Mouse (Mus musculus) intestine, embryonic 16.5 days (tissue): ENCODE results near the gene Chd1l. TPM values are rescaled to one million over a fixed set of nuclear protein-coding genes. Genes with fewer than 3 reads are reported as not detected.

ENCODE experiments used
- ATAC-seq: fragments of 200-750 bp; cut with Nextera tagmentation; 2 replicates; pipeline ENCODE4 v1.8.0; 2017; ENCODE audit warnings: moderate TSS enrichment, moderate library complexity
- H3K27ac ChIP-seq: fragments of 300-500 bp; sonication (generic); 2 replicates; pipeline ENCODE4 v1.5.1; 2014; ENCODE audit warnings: mild to moderate bottlenecking, low read length
- H3K27me3 ChIP-seq: fragments of 300-500 bp; sonication (generic); replicated peaks from 2 replicates; pipeline ENCODE4 v1.6.1; 2014; ENCODE audit warnings: low read length, control low read depth, mixed read lengths; ENCODE audit not compliant: control insufficient read depth, insufficient read depth
- H3K36me3 ChIP-seq: fragments of 300-500 bp; sonication (generic); 2 replicates; pipeline ENCODE4 v1.6.1; 2014; ENCODE audit warnings: low read length, control low read depth; ENCODE audit not compliant: control insufficient read depth, insufficient read depth
- H3K4me1 ChIP-seq: fragments of 300-500 bp; sonication (generic); 2 replicates; pipeline ENCODE4 v1.6.1; 2014; ENCODE audit warnings: low read length, control low read depth, mixed read lengths; ENCODE audit not compliant: control insufficient read depth, insufficient read depth
- H3K4me2 ChIP-seq: fragments of 300-500 bp; sonication (generic); 2 replicates; pipeline ENCODE4 v1.6.1; 2014; ENCODE audit warnings: low read depth, low read length, control low read depth
- H3K4me3 ChIP-seq: fragments of 300-500 bp; sonication (generic); 2 replicates; pipeline ENCODE4 v1.5.1; 2014; ENCODE audit warnings: mild to moderate bottlenecking, low read length
- H3K9ac ChIP-seq: fragments of 300-500 bp; sonication (generic); 2 replicates; pipeline ENCODE4 v1.6.1; 2014; ENCODE audit warnings: low read depth, low read length
- H3K9me3 ChIP-seq: fragments of 300-500 bp; sonication (generic); 2 replicates; pipeline ENCODE4 v1.6.1; 2016; ENCODE audit warnings: low read length, control low read depth; ENCODE audit not compliant: control insufficient read depth
- WGBS: fragments of 180-500 bp; shearing (Covaris S2); extraction: QIAGEN DNeasy Blood & Tissue Kit; methylation state at CpG from one replicate; pipeline ENCODE4 v1.1.7; 2014; 5-methylcytosine and 5-hydroxymethylcytosine counted together
- polyA plus RNA-seq: library from polyadenylated mRNA; unstranded; fragments of >200 nt; fragmentation: Nextera tagmentation; extraction: Ambion mirVana; gene quantifications from 2 replicates; pipeline ENCODE4 v1.2.1, GENCODE M21; 2015

Chd1l gene
- polyA plus RNA-seq, 1 experiment from 2014 or later: 17.3 TPM

GRCm38 (mm10) chr3:97564588-97564987, 45.4 kb downstream of the Chd1l start:
- H3K4me1 ChIP-seq: no peaks in the 10 kb centered on the region
- no peaks in the 10 kb centered on the region for H3K36me3 ChIP-seq
- no peak overlapping the region for H3K4me3 ChIP-seq
- no peaks in the 10 kb centered on the region for H3K9me3 ChIP-seq
- ATAC-seq: no peak
- H3K9ac ChIP-seq: no peak overlapping the region
- no peaks in the 10 kb centered on the region for H3K27me3 ChIP-seq
- WGBS: 58% methylated on average over 5 of the region's 5 CpGs
- no peak overlapping the region for H3K4me2 ChIP-seq
- no peak overlapping the region for H3K27ac ChIP-seq

DNA sequence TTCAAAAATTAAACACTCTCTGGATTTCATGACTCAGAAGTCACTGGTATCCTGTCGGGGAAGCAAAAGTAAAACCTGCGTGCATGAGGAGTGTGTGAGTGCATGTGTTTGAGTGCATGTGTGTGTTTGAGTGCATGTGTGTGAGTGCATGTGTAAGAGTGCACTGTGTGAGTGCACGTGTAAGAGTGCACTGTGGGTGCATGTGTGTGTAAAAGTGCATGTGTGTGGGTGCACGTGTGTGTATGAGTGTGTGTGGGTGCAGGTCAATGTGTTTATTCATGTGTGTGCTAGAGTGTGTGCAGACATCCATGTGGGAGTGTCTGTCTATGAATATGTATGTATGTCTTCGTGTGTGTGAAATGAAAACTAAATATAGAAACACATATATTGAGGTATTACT, 51.4 kb downstream of the Chd1l start:
- H3K36me3 ChIP-seq: no peaks in the 10 kb centered on the region
- H3K27me3 ChIP-seq: no peaks in the 10 kb centered on the region
- H3K4me1 ChIP-seq: no peaks in the 10 kb centered on the region
- no peak overlapping the region for H3K27ac ChIP-seq
- ATAC-seq: no peak
- no peak overlapping the region for H3K9ac ChIP-seq
- WGBS: 83% methylated on average over 5 of the region's 5 CpGs
- H3K4me3 ChIP-seq: no peak overlapping the region
- no peak overlapping the region for H3K4me2 ChIP-seq
- no peaks in the 10 kb centered on the region for H3K9me3 ChIP-seq

DNA sequence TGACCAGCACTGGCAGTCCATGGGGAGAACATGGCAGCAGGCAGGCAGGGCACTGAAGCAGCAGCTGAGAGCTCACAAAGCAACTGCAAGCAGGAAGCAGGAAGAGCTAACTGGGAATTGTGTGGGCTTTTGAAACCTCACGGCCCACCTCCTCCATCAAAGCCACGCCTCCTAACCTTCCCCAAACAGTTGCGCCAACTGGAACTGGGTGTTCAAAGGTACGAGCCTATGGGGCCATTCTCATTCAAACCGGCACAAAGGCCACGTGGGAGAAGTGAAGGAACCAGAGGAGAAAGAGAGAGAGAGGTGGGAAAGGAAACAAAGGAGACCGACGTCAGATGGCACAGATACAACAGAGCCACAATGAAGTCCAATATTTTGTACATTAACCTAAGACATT, 63.8 kb downstream of the Chd1l start:
- no peak overlapping the region for H3K4me3 ChIP-seq
- no peaks in the 10 kb centered on the region for H3K4me1 ChIP-seq
- no peaks in the 10 kb centered on the region for H3K27me3 ChIP-seq
- H3K27ac ChIP-seq: no peak overlapping the region
- no peaks in the 10 kb centered on the region for H3K9me3 ChIP-seq
- WGBS: 54% methylated on average over 8 of the region's 8 CpGs
- no peak overlapping the region for H3K4me2 ChIP-seq
- no peaks in the 10 kb centered on the region for H3K36me3 ChIP-seq
- no peak overlapping the region for H3K9ac ChIP-seq
- ATAC-seq: no peak

- no peaks in the 10 kb centered on the region for H3K36me3 ChIP-seq
- H3K27ac ChIP-seq: no peak overlapping the region
- no peaks in the 10 kb centered on the region for H3K4me1 ChIP-seq
- no peak overlapping the region for H3K4me2 ChIP-seq
- H3K9me3 ChIP-seq: no peaks in the 10 kb centered on the region
- ATAC-seq: no peak
- no peak overlapping the region for H3K9ac ChIP-seq
- 38% methylated on average over 1 of the region's 1 CpGs for WGBS
- H3K4me3 ChIP-seq: no peak overlapping the region
- H3K27me3 ChIP-seq: no peaks in the 10 kb centered on the region
Measured at GRCm38 (mm10) chr3:97540171-97540570, 69.8 kb downstream of the Chd1l start.

DNA sequence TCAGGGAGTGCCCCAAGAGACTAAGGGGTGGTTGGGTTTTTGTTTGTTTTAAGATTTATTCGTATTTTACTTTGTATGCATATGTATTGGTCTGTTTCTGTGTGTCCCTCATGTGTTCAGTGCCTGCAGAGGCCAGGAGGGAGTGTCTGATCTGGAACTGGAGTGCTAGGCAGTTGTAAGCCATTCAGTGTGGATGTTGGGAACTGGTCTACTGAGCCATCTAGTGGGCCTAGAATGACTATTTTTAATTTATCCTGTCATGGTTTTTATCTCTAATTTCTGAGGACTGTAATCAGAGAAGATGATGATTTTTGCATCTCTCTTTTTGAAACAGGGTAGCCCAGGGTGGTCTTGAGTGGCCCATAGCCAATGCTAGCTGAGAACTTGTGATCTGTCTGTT, 71.4 kb downstream of the Chd1l start:
- H3K4me3 ChIP-seq: no peak overlapping the region
- H3K27me3 ChIP-seq: no peaks in the 10 kb centered on the region
- H3K9me3 ChIP-seq: no peaks in the 10 kb centered on the region
- ATAC-seq: no peak
- H3K36me3 ChIP-seq: no peaks in the 10 kb centered on the region
- H3K9ac ChIP-seq: no peak overlapping the region
- H3K4me2 ChIP-seq: no peak overlapping the region
- 41% methylated on average over 1 of the region's 1 CpGs for WGBS
- H3K4me1 ChIP-seq: no peaks in the 10 kb centered on the region
- H3K27ac ChIP-seq: no peak overlapping the region

DNA sequence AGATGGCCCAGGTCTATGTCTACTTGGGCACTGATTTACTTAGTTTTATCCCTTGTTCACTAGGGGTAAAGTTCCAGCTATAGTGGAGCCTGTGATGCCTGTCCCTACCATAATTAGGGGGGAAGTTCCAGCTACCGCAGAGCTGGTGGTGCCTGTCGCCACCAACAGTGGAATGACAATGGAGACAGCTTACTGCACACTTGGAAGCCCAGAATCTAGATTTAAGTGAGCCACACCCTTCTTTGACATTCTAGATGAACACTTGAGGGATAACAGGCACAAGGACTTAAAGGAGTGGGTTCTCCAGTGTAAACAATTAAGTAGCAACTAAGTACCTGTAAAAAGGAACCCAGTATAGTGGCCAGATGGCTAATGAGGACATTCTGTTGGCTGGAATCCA, 73.0 kb downstream of the Chd1l start:
- no peak overlapping the region for H3K4me3 ChIP-seq
- no peaks in the 10 kb centered on the region for H3K9me3 ChIP-seq
- H3K27ac ChIP-seq: no peak overlapping the region
- no peaks in the 10 kb centered on the region for H3K36me3 ChIP-seq
- ATAC-seq: no peak
- H3K4me1 ChIP-seq: no peaks in the 10 kb centered on the region
- H3K4me2 ChIP-seq: no peak overlapping the region
- 84% methylated on average over 2 of the region's 2 CpGs for WGBS
- no peak overlapping the region for H3K9ac ChIP-seq
- no peaks in the 10 kb centered on the region for H3K27me3 ChIP-seq

GRCm38 (mm10) chr3:97535660-97536059, 74.3 kb downstream of the Chd1l start:
- Histone ChIP-seq H3K4me2 (no peak overlapping the region), H3K36me3 (no peaks in the 10 kb centered on the region), H3K9me3 (no peaks in the 10 kb centered on the region), H3K4me1 (no peaks in the 10 kb centered on the region), H3K27ac (no peak overlapping the region), H3K27me3 (no peaks in the 10 kb centered on the region), H3K9ac (no peak overlapping the region), H3K4me3 (no peak overlapping the region)
- no peak for ATAC-seq
- WGBS: 87% methylated on average over 5 of the region's 5 CpGs

GRCm38 (mm10) chr3:97525458-97525857, 84.5 kb downstream of the Chd1l start:
- Histone ChIP-seq H3K27ac (no peak overlapping the region), H3K4me1 (no peaks in the 10 kb centered on the region), H3K4me3 (no peak overlapping the region), H3K9me3 (no peaks in the 10 kb centered on the region), H3K9ac (no peak overlapping the region), H3K36me3 (no peaks in the 10 kb centered on the region), H3K27me3 (no peaks in the 10 kb centered on the region), H3K4me2 (no peak overlapping the region)
- ATAC-seq: no peak
- 81% methylated on average over 8 of the region's 8 CpGs for WGBS

DNA sequence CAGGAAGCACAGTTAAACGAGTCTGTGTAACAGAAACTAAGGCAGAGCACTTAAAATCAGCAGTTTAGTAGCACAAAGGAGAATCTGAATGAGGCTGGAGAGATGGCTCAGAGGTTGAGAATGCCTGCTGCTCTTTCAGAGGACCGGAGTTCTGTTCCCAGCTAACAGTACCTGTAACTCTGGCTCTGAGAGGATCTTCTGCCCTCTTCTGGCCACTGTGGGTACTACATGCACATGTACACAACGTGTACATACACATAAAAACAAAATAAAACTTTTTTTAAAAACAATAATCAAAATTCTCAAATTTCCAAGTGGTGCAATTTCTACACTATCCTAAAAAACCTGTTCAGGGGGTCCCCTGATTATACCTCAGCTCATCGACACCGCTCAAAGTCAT, 85.2 kb downstream of the Chd1l start:
- no peak for ATAC-seq
- no peak overlapping the region for H3K9ac ChIP-seq
- H3K27me3 ChIP-seq: no peaks in the 10 kb centered on the region
- H3K27ac ChIP-seq: no peak overlapping the region
- H3K4me1 ChIP-seq: no peaks in the 10 kb centered on the region
- 75% methylated on average over 5 of the region's 5 CpGs for WGBS
- no peaks in the 10 kb centered on the region for H3K9me3 ChIP-seq
- no peaks in the 10 kb centered on the region for H3K36me3 ChIP-seq
- no peak overlapping the region for H3K4me2 ChIP-seq
- no peak overlapping the region for H3K4me3 ChIP-seq

DNA sequence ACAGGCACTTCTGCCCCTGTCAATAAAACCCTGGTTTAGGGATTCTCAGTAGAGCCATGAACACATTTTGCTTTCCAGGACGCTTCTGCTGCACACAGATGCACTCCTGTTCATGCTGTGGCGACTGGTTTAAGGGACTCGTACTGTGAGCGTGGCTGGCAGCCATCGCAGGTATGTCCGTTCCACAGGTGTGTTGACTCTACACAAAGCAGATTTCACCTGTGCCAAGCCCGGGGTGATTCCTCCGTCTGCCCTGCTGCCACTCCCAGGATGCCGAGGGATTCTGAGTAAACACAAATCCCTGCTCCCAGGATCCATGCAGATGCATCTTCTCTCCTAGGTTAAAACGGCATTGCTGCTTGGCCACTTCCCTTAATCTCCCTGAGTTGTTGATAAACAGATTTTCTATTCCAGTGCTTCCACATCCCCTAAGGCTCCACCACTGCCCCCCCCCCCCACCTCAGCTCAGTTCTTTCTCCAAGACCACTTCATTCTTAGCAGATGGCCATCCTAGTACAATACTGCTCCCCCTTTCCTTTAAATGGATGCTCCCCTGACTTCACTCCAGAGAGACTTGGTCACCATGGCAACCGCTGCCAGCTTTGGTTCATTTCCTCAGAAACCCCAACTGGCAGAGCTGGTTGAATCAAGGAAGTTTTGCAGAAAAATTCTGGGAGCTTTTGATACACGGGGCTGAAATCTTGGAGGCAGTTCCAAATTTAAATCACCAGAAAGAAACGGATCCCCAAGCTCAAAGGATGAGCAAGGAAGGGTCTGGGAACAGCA, 87.9 kb downstream of the Chd1l start:
- 64% methylated on average over 13 of the region's 13 CpGs for WGBS
- H3K4me2 ChIP-seq: no peak overlapping the region
- no peak for ATAC-seq
- no peak overlapping the region for H3K27ac ChIP-seq
- H3K9me3 ChIP-seq: no peaks in the 10 kb centered on the region; the same call in 1 of the 2 replicates
- H3K4me3 ChIP-seq: no peak overlapping the region
- no peaks in the 10 kb centered on the region for H3K27me3 ChIP-seq
- no peaks in the 10 kb centered on the region for H3K4me1 ChIP-seq
- H3K9ac ChIP-seq: no peak overlapping the region
- no peaks in the 10 kb centered on the region for H3K36me3 ChIP-seq
